Mouse (Mus musculus) adipocyte (in vitro differentiated cells): ENCODE data around the gene Vmn2r79.
"Not testable (repeated sequence)": the region's sequence is repeated elsewhere in the genome, so short reads cannot be mapped to it uniquely, and the experiment has no call there.

Source experiments
- DNase-seq: peaks from one replicate; pipeline ENCODE4 v3.0.0-alpha.2; 2016; ENCODE audit warnings: low spot score

Gene Vmn2r79

DNA sequence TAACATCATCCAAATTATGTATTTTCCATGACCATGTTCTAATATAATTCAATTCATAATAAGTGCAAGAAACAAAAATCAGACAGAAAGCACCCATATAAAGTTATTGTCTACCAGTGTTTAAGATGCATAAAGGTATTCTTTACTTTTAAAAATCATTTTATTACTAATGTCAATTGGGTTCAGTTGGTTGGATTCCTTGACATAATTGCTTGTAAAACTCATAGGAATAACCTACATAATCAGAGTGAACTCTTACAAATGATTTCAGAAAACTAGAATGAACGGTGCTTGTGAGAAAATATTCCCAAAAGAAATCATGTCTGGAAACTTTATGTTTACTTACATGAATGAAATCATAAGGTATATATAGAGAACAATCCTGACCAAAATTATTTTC, at the start of gene Vmn2r79:
TSS of gene Vmn2r79 (plus strand) at position 301 of the 400 bp plus-strand sequence.
- DNase-seq, result not testable (repeated sequence)

- DNase-seq, result no peak
These were observed 1.2 kb upstream of the Vmn2r79 start for GRCm38 (mm10) chr7:86994700-86995099.

DNA sequence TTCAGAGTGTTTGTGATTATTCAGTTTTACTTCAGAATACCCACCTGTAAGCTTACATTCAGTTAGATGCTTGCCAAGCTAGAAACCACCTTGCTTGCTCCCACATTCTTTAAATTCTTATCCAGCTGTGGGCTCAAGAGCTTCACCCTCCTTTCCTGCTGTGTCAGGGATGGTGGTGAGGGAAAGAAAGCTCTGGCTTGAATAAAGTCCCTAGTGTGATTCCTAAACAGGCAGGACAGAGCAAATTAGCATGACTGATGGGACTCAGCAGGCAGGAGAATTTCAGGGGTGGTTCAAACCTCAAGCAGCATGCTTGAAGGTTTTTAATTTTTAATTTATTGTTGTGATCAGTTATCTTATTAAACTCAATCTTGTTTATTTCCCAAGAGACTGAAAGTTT, 30.6 kb downstream of the Vmn2r79 start:
- DNase-seq, result not testable (repeated sequence)

GRCm38 (mm10) chr7:87063576-87063975, 67.7 kb downstream of the Vmn2r79 start:
- peak; percentile 73 for DNase-seq
